Mouse (Mus musculus): ENCODE data around the gene Col1a1. TPM values are rescaled to one million over a fixed set of nuclear protein-coding genes. Genes with fewer than 3 reads are reported as not detected.
"Not testable (repeated sequence)": the region's sequence is repeated elsewhere in the genome, so short reads cannot be mapped to it uniquely, and the experiment has no call there.

The Col1a1 gene
- total RNA-seq, 2 experiments from 2014 or later: 43.0 to 53.3 TPM

GRCm38 (mm10) chr11:94937787-94938186, 1.8 kb downstream of the Col1a1 start:
- peak in 1 of 2 experiments; percentile 30 for DNase-seq

GRCm38 (mm10) chr11:94938296-94938695, 2.3 kb downstream of the Col1a1 start:
- no peak for DNase-seq

GRCm38 (mm10) chr11:94939280-94939679, 3.3 kb downstream of the Col1a1 start:
- peak; percentile 73 to 90 for DNase-seq

- DNase-seq: no peak
Measured at GRCm38 (mm10) chr11:94941121-94941520, 5.1 kb downstream of the Col1a1 start.

- DNase-seq: no peak
Measured at GRCm38 (mm10) chr11:94941776-94942175, 5.8 kb downstream of the Col1a1 start.

- peak in 1 of 2 experiments; percentile 75 for DNase-seq
Measured at GRCm38 (mm10) chr11:94942282-94943023, 6.4 kb downstream of the Col1a1 start.

- no peak for DNase-seq
Measured at GRCm38 (mm10) chr11:94943054-94943453, 7.0 kb downstream of the Col1a1 start.

GRCm38 (mm10) chr11:94944295-94944694, 8.3 kb downstream of the Col1a1 start:
- DNase-seq: no peak

GRCm38 (mm10) chr11:94945236-94945635, 9.2 kb downstream of the Col1a1 start:
- DNase-seq: no peak

- DNase-seq: no peak
Measured at GRCm38 (mm10) chr11:94952169-94952568, 16.1 kb downstream of the Col1a1 start.

- no peak for DNase-seq
Measured at GRCm38 (mm10) chr11:94955103-94955502, 19.1 kb downstream of the Col1a1 start.

- peak in 1 of 2 experiments; percentile 86 for DNase-seq
Measured at GRCm38 (mm10) chr11:94957693-94958064, 21.7 kb downstream of the Col1a1 start.

- DNase-seq: peak; percentile 89 to 96
Measured at GRCm38 (mm10) chr11:94958065-94958858, 22.2 kb downstream of the Col1a1 start.

- no peak for DNase-seq
Measured at GRCm38 (mm10) chr11:94962534-94963101, 26.6 kb downstream of the Col1a1 start.

- no peak for DNase-seq
Measured at GRCm38 (mm10) chr11:94967419-94967818, 31.4 kb downstream of the Col1a1 start, which contains the start of gene Hils1. Gene Hils1 (plus strand): TSS chr11:94967593.

GRCm38 (mm10) chr11:94968187-94968586, 32.2 kb downstream of the Col1a1 start:
- no peak for DNase-seq

GRCm38 (mm10) chr11:94969709-94970108, 33.7 kb downstream of the Col1a1 start:
- not testable (repeated sequence) for DNase-seq

GRCm38 (mm10) chr11:94970210-94970943, 34.4 kb downstream of the Col1a1 start:
- peak; percentile 70 to 90 for DNase-seq

GRCm38 (mm10) chr11:94971895-94972615, 36.0 kb downstream of the Col1a1 start:
- DNase-seq: no peak

- peak in 1 of 2 experiments; percentile 42 for DNase-seq
Measured at GRCm38 (mm10) chr11:94972887-94973286, 36.9 kb downstream of the Col1a1 start.

- peak; percentile 58 to 63 for DNase-seq
Measured at GRCm38 (mm10) chr11:94973313-94973712, 37.3 kb downstream of the Col1a1 start.
